Mouse (Mus musculus): ENCODE results near the gene Gm30083. TPM values are rescaled to one million over a fixed set of nuclear protein-coding genes. Genes with fewer than 3 reads are reported as not detected.

Gm30083 gene
- polyA plus RNA-seq, 1 experiment, result not detected

- Histone ChIP-seq H3K4me3 (ENCODE audit: control insufficient read depth, insufficient read depth, low read length) (no peak within 1 kb of the TSS), H3K27ac (ENCODE audit: control insufficient read depth, insufficient read depth, low read length) (no peak within 1 kb of the TSS), H3K36me3 (ENCODE audit: control insufficient read depth, insufficient read depth, low read length) (no peaks in the 10 kb centered on the region), H3K4me1 (replicated peaks; ENCODE audit: control insufficient read depth, insufficient read depth, low read length) (no peaks in the 10 kb centered on the region), H3K27me3 (ENCODE audit: control insufficient read depth, insufficient read depth, low read length) (no peaks in the 10 kb centered on the region)
- TF ChIP-seq POLR2A (IDR thresholded peaks at IDR 0.05; ENCODE audit: control insufficient read depth, extremely low read depth, insufficient read depth, low read length, poor library complexity) (no peak), CTCF (IDR thresholded peaks at IDR 0.05; ENCODE audit: borderline replicate concordance, control insufficient read depth, extremely low read depth, insufficient read depth, low read length, poor library complexity) (no peak)
- DNase-seq, result no peak
- 91% methylated on average over 5 of the region's 5 CpGs for WGBS
These were observed 61.2 kb downstream of the Gm30083 start, which contains the start of gene Rbp3 for GRCm38 (mm10) chr14:33953761-33954160. Gene Rbp3, plus strand, starts transcription at chr14:33954003.

GRCm38 (mm10) chr14:33952233-33952981 lies 62.6 kb downstream of the Gm30083 start:
- Histone ChIP-seq H3K4me1 (replicated peaks; ENCODE audit: control insufficient read depth, insufficient read depth, low read length) (no peaks in the 10 kb centered on the region), H3K4me3 (ENCODE audit: control insufficient read depth, insufficient read depth, low read length) (no peak overlapping the region), H3K36me3 (ENCODE audit: control insufficient read depth, insufficient read depth, low read length) (no peaks in the 10 kb centered on the region), H3K27ac (ENCODE audit: control insufficient read depth, insufficient read depth, low read length) (no peak overlapping the region), H3K27me3 (ENCODE audit: control insufficient read depth, insufficient read depth, low read length) (no peaks in the 10 kb centered on the region)
- no peak for DNase-seq
- TF ChIP-seq CTCF (IDR thresholded peaks at IDR 0.05; ENCODE audit: borderline replicate concordance, control insufficient read depth, extremely low read depth, insufficient read depth, low read length, poor library complexity), result no peak
- TF ChIP-seq POLR2A (IDR thresholded peaks at IDR 0.05; ENCODE audit: control insufficient read depth, extremely low read depth, insufficient read depth, low read length, poor library complexity), result no peak
- 54% methylated on average over 6 of the region's 6 CpGs for WGBS

- no peaks in the 10 kb centered on the region for H3K27me3 ChIP-seq (ENCODE audit: control insufficient read depth, insufficient read depth, low read length)
- H3K36me3 ChIP-seq (ENCODE audit: control insufficient read depth, insufficient read depth, low read length), result no peaks in the 10 kb centered on the region
- no peak overlapping the region for H3K4me3 ChIP-seq (ENCODE audit: control insufficient read depth, insufficient read depth, low read length)
- TF ChIP-seq POLR2A (IDR thresholded peaks at IDR 0.05; ENCODE audit: control insufficient read depth, extremely low read depth, insufficient read depth, low read length, poor library complexity), result no peak
- no peak for TF ChIP-seq CTCF (IDR thresholded peaks at IDR 0.05; ENCODE audit: borderline replicate concordance, control insufficient read depth, extremely low read depth, insufficient read depth, low read length, poor library complexity)
- 63% methylated on average over 6 of the region's 6 CpGs for WGBS
- no peaks in the 10 kb centered on the region for H3K4me1 ChIP-seq (replicated peaks; ENCODE audit: control insufficient read depth, insufficient read depth, low read length)
- DNase-seq, result no peak
- no peak overlapping the region for H3K27ac ChIP-seq (ENCODE audit: control insufficient read depth, insufficient read depth, low read length)
These were observed 68.9 kb downstream of the Gm30083 start for GRCm38 (mm10) chr14:33946125-33946524.

GRCm38 (mm10) chr14:33942222-33942621 lies 72.8 kb downstream of the Gm30083 start:
- Histone ChIP-seq H3K27me3 (ENCODE audit: control insufficient read depth, insufficient read depth, low read length) (no peaks in the 10 kb centered on the region), H3K36me3 (ENCODE audit: control insufficient read depth, insufficient read depth, low read length) (no peaks in the 10 kb centered on the region), H3K4me3 (ENCODE audit: control insufficient read depth, insufficient read depth, low read length) (no peak overlapping the region), H3K27ac (ENCODE audit: control insufficient read depth, insufficient read depth, low read length) (no peak overlapping the region), H3K4me1 (replicated peaks; ENCODE audit: control insufficient read depth, insufficient read depth, low read length) (no peaks in the 10 kb centered on the region)
- DNase-seq, result no peak
- 79% methylated on average over 5 of the region's 5 CpGs for WGBS
- no peak for TF ChIP-seq POLR2A (IDR thresholded peaks at IDR 0.05; ENCODE audit: control insufficient read depth, extremely low read depth, insufficient read depth, low read length, poor library complexity)
- TF ChIP-seq CTCF (IDR thresholded peaks at IDR 0.05; ENCODE audit: borderline replicate concordance, control insufficient read depth, extremely low read depth, insufficient read depth, low read length, poor library complexity), result no peak

GRCm38 (mm10) chr14:33940739-33941138 lies 74.2 kb downstream of the Gm30083 start, which contains the start of gene Gdf2:
Gene Gdf2, plus strand, starts transcription at chr14:33941039.
- Histone ChIP-seq H3K4me1 (replicated peaks; ENCODE audit: control insufficient read depth, insufficient read depth, low read length) (no peaks in the 10 kb centered on the region), H3K27ac (ENCODE audit: control insufficient read depth, insufficient read depth, low read length) (no peak within 1 kb of the TSS), H3K27me3 (ENCODE audit: control insufficient read depth, insufficient read depth, low read length) (no peaks in the 10 kb centered on the region), H3K4me3 (ENCODE audit: control insufficient read depth, insufficient read depth, low read length) (no peak within 1 kb of the TSS), H3K36me3 (ENCODE audit: control insufficient read depth, insufficient read depth, low read length) (no peaks in the 10 kb centered on the region)
- WGBS, result 85% methylated on average over 8 of the region's 8 CpGs
- no peak for DNase-seq
- TF ChIP-seq CTCF (IDR thresholded peaks at IDR 0.05; ENCODE audit: borderline replicate concordance, control insufficient read depth, extremely low read depth, insufficient read depth, low read length, poor library complexity) (no peak), POLR2A (IDR thresholded peaks at IDR 0.05; ENCODE audit: control insufficient read depth, extremely low read depth, insufficient read depth, low read length, poor library complexity) (no peak)

GRCm38 (mm10) chr14:33939117-33939516 lies 75.9 kb downstream of the Gm30083 start:
- TF ChIP-seq CTCF (IDR thresholded peaks at IDR 0.05; ENCODE audit: borderline replicate concordance, control insufficient read depth, extremely low read depth, insufficient read depth, low read length, poor library complexity) (no peak), POLR2A (IDR thresholded peaks at IDR 0.05; ENCODE audit: control insufficient read depth, extremely low read depth, insufficient read depth, low read length, poor library complexity) (no peak)
- no peak overlapping the region for H3K4me3 ChIP-seq (ENCODE audit: control insufficient read depth, insufficient read depth, low read length)
- no peaks in the 10 kb centered on the region for H3K36me3 ChIP-seq (ENCODE audit: control insufficient read depth, insufficient read depth, low read length)
- H3K27me3 ChIP-seq (ENCODE audit: control insufficient read depth, insufficient read depth, low read length), result no peaks in the 10 kb centered on the region
- 26% methylated on average over 9 of the region's 9 CpGs for WGBS
- DNase-seq, result no peak
- H3K27ac ChIP-seq (ENCODE audit: control insufficient read depth, insufficient read depth, low read length), result no peak overlapping the region
- no peaks in the 10 kb centered on the region for H3K4me1 ChIP-seq (replicated peaks; ENCODE audit: control insufficient read depth, insufficient read depth, low read length)

Other genes with a start within 250 kb of the Gm30083 start
- 2.3 and 2.4 TPM in 2 replicates for gene Gdf10, start 91.6 kb downstream of the Gm30083 start, polyA plus RNA-seq (2012; rRNA removed)
- gene Gdf2, start 74.1 kb downstream of the Gm30083 start, polyA plus RNA-seq (2012; rRNA removed), result not detected in 2 replicates
- not detected in 2 replicates for gene Rbp3, start 61.2 kb downstream of the Gm30083 start, polyA plus RNA-seq (2012; rRNA removed)
- not detected in 2 replicates for gene Zfp488, start 36.4 kb downstream of the Gm30083 start, polyA plus RNA-seq (2012; rRNA removed)
- 0.07 TPM in 1 of 2 replicates, not detected in the other for gene Gm5460, start 1.6 kb upstream of the Gm30083 start, polyA plus RNA-seq (2012; rRNA removed)
- 0.13 TPM in 1 of 2 replicates, not detected in the other for gene Antxrl, start 37.5 kb upstream of the Gm30083 start, polyA plus RNA-seq (2012; rRNA removed)
- gene Anxa8, start 70.8 kb upstream of the Gm30083 start, polyA plus RNA-seq (2012; rRNA removed), result 4.9 and 6.2 TPM in 2 replicates
- not detected in 2 replicates for gene A630023A22Rik, start 87.6 kb upstream of the Gm30083 start, polyA plus RNA-seq (2012; rRNA removed)
- 0.06 and 0.11 TPM in 2 replicates for gene Npy4r, start 137.3 kb upstream of the Gm30083 start, polyA plus RNA-seq (2012; rRNA removed)
- gene Gprin2, start 186.5 kb upstream of the Gm30083 start, polyA plus RNA-seq (2012; rRNA removed), result 0.05 and 0.08 TPM in 2 replicates
- gene Syt15, start 204.4 kb upstream of the Gm30083 start, polyA plus RNA-seq (2012; rRNA removed), result 1.3 and 1.5 TPM in 2 replicates

Data from thymus, adult 2 months (tissue).